Mouse (Mus musculus): ENCODE data around the gene Git1. TPM values are rescaled to one million over a fixed set of nuclear protein-coding genes. Genes with fewer than 3 reads are reported as not detected.

Gene Git1
- polyA plus RNA-seq, 1 experiment: 92.9 TPM

- TF ChIP-seq GATA1 (IDR thresholded peaks at IDR 0.05; ENCODE audit: low read length): no peak
Measured at GRCm38 (mm10) chr11:77506273-77506672, 12.9 kb downstream of the Git1 start.

GRCm38 (mm10) chr11:77506941-77507340 lies 13.6 kb downstream of the Git1 start:
- TF ChIP-seq GATA1 (IDR thresholded peaks at IDR 0.05; ENCODE audit: low read length): no peak

- TF ChIP-seq GATA1 (IDR thresholded peaks at IDR 0.05; ENCODE audit: low read length): no peak
Measured at GRCm38 (mm10) chr11:77507426-77507825, 14.1 kb downstream of the Git1 start.

- TF ChIP-seq GATA1 (IDR thresholded peaks at IDR 0.05; ENCODE audit: low read length): no peak
Measured at GRCm38 (mm10) chr11:77508068-77509021, 15.0 kb downstream of the Git1 start.

- no peak for TF ChIP-seq GATA1 (IDR thresholded peaks at IDR 0.05; ENCODE audit: low read length)
Measured at GRCm38 (mm10) chr11:77511336-77511735, 18.0 kb downstream of the Git1 start.

- no peak for TF ChIP-seq GATA1 (IDR thresholded peaks at IDR 0.05; ENCODE audit: low read length)
Measured at GRCm38 (mm10) chr11:77512891-77513810, 19.8 kb downstream of the Git1 start.

GRCm38 (mm10) chr11:77513811-77514170 lies 20.4 kb downstream of the Git1 start:
- TF ChIP-seq GATA1 (IDR thresholded peaks at IDR 0.05; ENCODE audit: low read length): no peak

- no peak for TF ChIP-seq GATA1 (IDR thresholded peaks at IDR 0.05; ENCODE audit: low read length)
Measured at GRCm38 (mm10) chr11:77514281-77514831, 21.0 kb downstream of the Git1 start.

GRCm38 (mm10) chr11:77514832-77515636 lies 21.7 kb downstream of the Git1 start, which contains the start of gene Abhd15:
Gene Abhd15, plus strand, starts transcription at chr11:77515121.
- no peak for TF ChIP-seq GATA1 (IDR thresholded peaks at IDR 0.05; ENCODE audit: low read length)

GRCm38 (mm10) chr11:77515637-77516552 lies 22.5 kb downstream of the Git1 start, which contains the start of gene Trp53i13:
Gene Trp53i13, minus strand, starts transcription at chr11:77515980.
- TF ChIP-seq GATA1 (IDR thresholded peaks at IDR 0.05; ENCODE audit: low read length): no peak

GRCm38 (mm10) chr11:77516553-77517425 lies 23.4 kb downstream of the Git1 start:
- no peak for TF ChIP-seq GATA1 (IDR thresholded peaks at IDR 0.05; ENCODE audit: low read length)

GRCm38 (mm10) chr11:77518051-77518798 lies 24.9 kb downstream of the Git1 start:
- TF ChIP-seq GATA1 (IDR thresholded peaks at IDR 0.05; ENCODE audit: low read length): no peak
